Mouse (Mus musculus) myocyte (in vitro differentiated cells): ENCODE data around the gene Ank2. TPM values are rescaled to one million over a fixed set of nuclear protein-coding genes. Genes with fewer than 3 reads are reported as not detected.

ENCODE experiments used
- H3K27me3 ChIP-seq: one replicate; pipeline ENCODE4 v1.6.1; 2011; ENCODE audit not compliant: control insufficient read depth, insufficient read depth, insufficient read length
- H3K36me3 ChIP-seq: one replicate; pipeline ENCODE4 v1.6.1; 2011; ENCODE audit not compliant: control insufficient read depth, insufficient read depth
- H3K4me2 ChIP-seq: one replicate; pipeline ENCODE4 v1.6.1; 2011; ENCODE audit warnings: low read depth, control low read depth
- H3K4me3 ChIP-seq: one replicate; pipeline ENCODE4 v1.5.1; 2011; ENCODE audit warnings: mild to moderate bottlenecking, control low read depth, moderate library complexity
- H3K79me2 ChIP-seq: one replicate; pipeline ENCODE4 v1.6.1; 2011; ENCODE audit not compliant: control insufficient read depth, insufficient read depth
- H3ac ChIP-seq: one replicate; pipeline ENCODE4 v1.6.1; 2011; ENCODE audit not compliant: control insufficient read depth, insufficient read length
- CEBPB ChIP-seq: IDR thresholded peaks from 2 replicates; pipeline ENCODE4 v1.6.1; 2011; ENCODE audit warnings: mild to moderate bottlenecking, moderate library complexity; ENCODE audit not compliant: poor library complexity, insufficient read depth, severe bottlenecking
- E2F4 ChIP-seq: IDR thresholded peaks from one replicate; pipeline ENCODE4 v1.6.1; 2011; ENCODE audit warnings: mild to moderate bottlenecking, control low read depth, moderate library complexity; ENCODE audit not compliant: insufficient read depth
- MAX ChIP-seq: IDR thresholded peaks from one replicate; pipeline ENCODE4 v1.6.1; 2011; ENCODE audit warnings: low read depth, mild to moderate bottlenecking, control low read depth
- MYOD1 ChIP-seq, 3 experiments: IDR thresholded peaks; one replicate each; pipeline ENCODE4 v1.6.1; 2011; ENCODE audit warnings: control low read depth in 2 of 3, low read depth in 2 of 3, mild to moderate bottlenecking in 2 of 3, moderate library complexity in 1 of 3; ENCODE audit not compliant: insufficient read length in 2 of 3, control insufficient read depth in 1 of 3
- MYOG ChIP-seq, 3 experiments: IDR thresholded peaks; one replicate each; pipeline ENCODE4 v1.6.1; 2011; ENCODE audit warnings: control low read depth in 2 of 3, low read depth in 2 of 3, mild to moderate bottlenecking in 2 of 3; ENCODE audit not compliant: insufficient read length in 2 of 3, control insufficient read depth in 1 of 3, insufficient read depth in 1 of 3
- POLR2A ChIP-seq: IDR thresholded peaks from one replicate; pipeline ENCODE4 v1.6.1; 2011; ENCODE audit warnings: low read depth, mild to moderate bottlenecking, control low read depth, moderate library complexity; ENCODE audit not compliant: insufficient read length
- POLR2AphosphoS2 ChIP-seq: IDR thresholded peaks from one replicate; pipeline ENCODE4 v1.6.1; 2011; ENCODE audit warnings: low read depth, control low read depth; ENCODE audit not compliant: insufficient read length
- REST ChIP-seq: IDR thresholded peaks from one replicate; pipeline ENCODE4 v1.6.1; 2011; ENCODE audit warnings: mild to moderate bottlenecking, control low read depth, moderate library complexity; ENCODE audit not compliant: insufficient read depth, insufficient read length
- SRF ChIP-seq: IDR thresholded peaks from one replicate; pipeline ENCODE4 v1.6.1; 2011; ENCODE audit warnings: low read depth; ENCODE audit not compliant: control insufficient read depth, insufficient read length
- TCF12 ChIP-seq: IDR thresholded peaks from one replicate; pipeline ENCODE4 v1.6.1; 2011; ENCODE audit warnings: mild to moderate bottlenecking, control low read depth; ENCODE audit not compliant: poor library complexity, insufficient read depth, severe bottlenecking
- TCF3 ChIP-seq: IDR thresholded peaks from one replicate; pipeline ENCODE4 v1.6.1; 2011; ENCODE audit warnings: low read depth, control low read depth; ENCODE audit not compliant: insufficient read length
- USF1 ChIP-seq: IDR thresholded peaks from one replicate; pipeline ENCODE4 v1.6.1; 2011; ENCODE audit warnings: low read depth, mild to moderate bottlenecking, control low read depth, moderate library complexity
- polyA plus RNA-seq: library from polyadenylated mRNA; unstranded; fragments of >200 nt; fragmentation: generic; extraction: Trizol; gene quantifications from one replicate; pipeline ENCODE4 v1.2.1, GENCODE M21; 2012; ENCODE audit warnings: missing spikeins

Gene Ank2
- polyA plus RNA-seq, 1 experiment, result 20.2 TPM

- H3K4me3 ChIP-seq, result no peak overlapping the region
- no peak overlapping the region for H3K4me2 ChIP-seq
- H3K79me2 ChIP-seq, result no peaks in the 10 kb centered on the region
- TF ChIP-seq E2F4 (no peak), MAX (no peak), TCF12 (no peak), REST (no peak), MYOD1 (IDR thresholded peaks at IDR 0.05; ENCODE audit: control insufficient read depth in 1 of 3, insufficient read length in 2 of 3, low read depth in 2 of 3) (no peak), POLR2AphosphoS2 (no peak), CEBPB (no peak), USF1 (no peak), MYOG (IDR thresholded peaks at IDR 0.05; ENCODE audit: control insufficient read depth in 1 of 3, insufficient read depth in 1 of 3, insufficient read length in 2 of 3, low read depth in 2 of 3) (no peak)
- no peaks in the 10 kb centered on the region for H3K36me3 ChIP-seq
- no peak overlapping the region for H3ac ChIP-seq
- H3K27me3 ChIP-seq, result no peaks in the 10 kb centered on the region
Measured at GRCm38 (mm10) chr3:127260786-127261166, 238.4 kb downstream of the Ank2 start.

GRCm38 (mm10) chr3:127260007-127260785, 239.0 kb downstream of the Ank2 start:
- Histone ChIP-seq H3K79me2 (no peaks in the 10 kb centered on the region), H3K4me3 (no peak overlapping the region)
- TF ChIP-seq E2F4 (no peak), MYOD1 (IDR thresholded peaks at IDR 0.05; ENCODE audit: control insufficient read depth in 1 of 3, insufficient read length in 2 of 3, low read depth in 2 of 3) (no peak), SRF (no peak), TCF12 (no peak), MYOG (IDR thresholded peaks at IDR 0.05; ENCODE audit: control insufficient read depth in 1 of 3, insufficient read depth in 1 of 3, insufficient read length in 2 of 3, low read depth in 2 of 3) (no peak)

GRCm38 (mm10) chr3:127258466-127259075, 240.6 kb downstream of the Ank2 start:
- H3K4me2 ChIP-seq, result peak overlapping the region; percentile 74
- no peaks in the 10 kb centered on the region for H3K36me3 ChIP-seq
- no peak overlapping the region for H3ac ChIP-seq
- peak overlapping the region; percentile 25 for H3K4me3 ChIP-seq
- TF ChIP-seq USF1 (no peak), TCF12 (no peak), MAX (no peak), MYOG (IDR thresholded peaks at IDR 0.05; ENCODE audit: control insufficient read depth in 1 of 3, insufficient read depth in 1 of 3, insufficient read length in 2 of 3, low read depth in 2 of 3) (no peak), TCF3 (no peak), SRF (no peak)
- no peaks in the 10 kb centered on the region for H3K79me2 ChIP-seq
- H3K27me3 ChIP-seq, result no peaks in the 10 kb centered on the region

More at GRCm38 (mm10) chr3:127260007-127260785, 239.0 kb downstream of the Ank2 start:
- Histone ChIP-seq H3ac (no peak overlapping the region), H3K27me3 (no peaks in the 10 kb centered on the region), H3K4me2 (no peak overlapping the region), H3K36me3 (no peaks in the 10 kb centered on the region)

DNA sequence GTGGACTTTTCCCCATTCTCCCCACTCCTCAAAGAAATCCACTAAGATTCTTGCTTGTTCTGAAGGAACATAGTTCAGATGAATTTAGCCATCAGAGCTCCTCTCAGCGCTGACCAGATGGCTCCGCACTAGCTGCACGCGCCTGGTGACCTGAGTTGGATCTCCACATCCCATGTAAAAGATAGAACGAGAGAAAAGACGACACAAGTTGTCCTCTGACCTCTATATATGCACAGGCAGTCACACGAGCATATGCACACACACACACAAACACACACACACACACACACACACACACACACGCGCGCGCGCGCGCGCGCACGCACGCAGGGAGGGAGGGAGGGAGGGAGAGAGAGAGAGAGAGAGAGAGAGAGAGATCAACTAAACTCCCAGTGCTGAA, 241.2 kb downstream of the Ank2 start:
- Histone ChIP-seq H3ac (no peak overlapping the region), H3K36me3 (no peaks in the 10 kb centered on the region), H3K4me2 (peak overlapping the region; percentile 74), H3K27me3 (no peaks in the 10 kb centered on the region), H3K79me2 (no peaks in the 10 kb centered on the region), H3K4me3 (peak overlapping the region; percentile 25)
- TF ChIP-seq SRF (no peak), TCF12 (no peak), USF1 (no peak), POLR2AphosphoS2 (no peak), REST (no peak), MYOG (IDR thresholded peaks at IDR 0.05; ENCODE audit: control insufficient read depth in 1 of 3, insufficient read depth in 1 of 3, insufficient read length in 2 of 3, low read depth in 2 of 3) (no peak), CEBPB (no peak), MAX (no peak), TCF3 (no peak), MYOD1 (IDR thresholded peaks at IDR 0.05; ENCODE audit: control insufficient read depth in 1 of 3, insufficient read length in 2 of 3, low read depth in 2 of 3) (no peak), E2F4 (no peak), POLR2A (no peak)

DNA sequence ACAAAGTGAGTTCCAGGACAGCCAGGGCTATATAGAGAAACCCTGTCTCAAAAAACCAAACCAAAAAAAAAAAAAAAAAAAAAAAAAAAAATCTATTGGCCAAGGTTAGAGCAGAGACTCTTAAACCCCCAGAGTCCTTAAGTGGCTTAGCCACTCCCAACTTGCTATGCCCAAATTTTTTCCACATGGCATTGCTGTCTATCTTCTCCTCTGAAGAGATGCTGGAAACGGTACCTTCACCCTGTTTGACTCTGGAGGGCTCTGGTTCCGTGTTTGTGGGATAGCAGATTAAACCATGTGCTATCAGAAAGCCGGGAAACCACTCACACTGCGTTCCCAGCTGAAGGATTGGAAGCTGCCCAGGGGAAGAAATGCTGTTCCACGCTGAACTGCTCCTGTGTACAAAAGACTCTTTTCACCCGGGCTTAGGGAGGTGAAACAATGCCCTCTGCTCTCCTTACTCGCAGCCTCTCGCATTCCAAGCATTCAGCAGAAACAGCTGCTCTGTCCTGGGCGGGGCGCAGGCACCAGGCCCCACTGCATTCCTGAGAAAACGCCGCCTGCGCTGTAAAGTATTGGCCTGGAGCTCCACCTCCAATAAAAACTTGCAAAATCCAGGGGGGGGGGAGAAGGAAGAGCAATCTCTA, 241.7 kb downstream of the Ank2 start:
- Histone ChIP-seq H3K4me2 (peak overlapping the region; percentile 74), H3K79me2 (no peaks in the 10 kb centered on the region), H3ac (no peak overlapping the region), H3K36me3 (no peaks in the 10 kb centered on the region), H3K27me3 (no peaks in the 10 kb centered on the region), H3K4me3 (peak overlapping the region; percentile 25)
- TF ChIP-seq MYOG (IDR thresholded peaks at IDR 0.05; ENCODE audit: control insufficient read depth in 1 of 3, insufficient read depth in 1 of 3, insufficient read length in 2 of 3, low read depth in 2 of 3) (peak; percentile 95 to 98 (median 97)), REST (no peak), MAX (no peak), MYOD1 (IDR thresholded peaks at IDR 0.05; ENCODE audit: control insufficient read depth in 1 of 3, insufficient read length in 2 of 3, low read depth in 2 of 3) (peak; percentile 80 to 96 (median 95)), POLR2AphosphoS2 (no peak), TCF12 (peak; percentile 91), CEBPB (no peak), USF1 (no peak), SRF (peak; percentile 30), POLR2A (peak; percentile 23), E2F4 (no peak), TCF3 (peak; percentile 82)
